Mouse (Mus musculus) thymus, adult 2 months (tissue): Measurements from ENCODE around the gene Prss41.

Experiments used
- CTCF ChIP-seq: fragments of 200-500 bp; IDR thresholded peaks from 2 replicates; pipeline ENCODE4 v1.5.1; 2012; ENCODE audit warnings: mild to moderate bottlenecking, control low read depth, low read length, moderate library complexity, borderline replicate concordance; ENCODE audit not compliant: control insufficient read depth, poor library complexity, insufficient read depth; ENCODE audit errors: extremely low read depth
- POLR2A ChIP-seq: fragments of 200-500 bp; IDR thresholded peaks from 2 replicates; pipeline ENCODE4 v1.6.1; 2012; ENCODE audit warnings: mild to moderate bottlenecking, low read length, control low read depth, moderate library complexity; ENCODE audit not compliant: control insufficient read depth, poor library complexity, insufficient read depth; ENCODE audit errors: extremely low read depth

GRCm38 (mm10) chr17:23825591-23825990 is 18.4 kb downstream of the Prss41 start:
- TF ChIP-seq CTCF (no peak), POLR2A (no peak)
